In the genomic region with DNA sequence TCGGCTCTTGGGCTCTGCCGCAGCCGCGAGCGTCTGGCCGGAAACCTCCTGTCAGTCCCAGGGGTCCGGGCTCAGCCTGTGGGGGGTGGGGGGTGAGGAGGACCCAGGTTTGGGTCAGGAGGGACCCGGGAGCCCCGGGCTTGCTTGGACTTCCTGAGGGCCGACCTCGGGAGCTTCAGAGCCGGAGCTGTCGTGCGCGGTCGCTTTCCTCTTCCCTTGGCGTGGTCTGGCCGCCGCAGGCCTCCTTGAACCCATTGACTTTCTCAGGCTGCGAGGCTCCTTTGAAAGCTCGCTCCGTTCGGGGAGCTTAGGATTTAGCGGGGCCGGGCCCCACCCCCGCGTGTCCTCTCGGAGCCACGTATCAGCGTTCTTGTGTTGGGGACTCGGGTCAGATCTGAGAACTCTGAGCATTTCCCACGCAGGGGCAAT, we compare ENCODE assay signal across 8 mouse cellular contexts. TPM values are rescaled to one million over a fixed set of nuclear protein-coding genes. Genes with fewer than 3 reads are reported as not detected.
DNase-seq lines count a peak whose midpoint lies in the region; ATAC-seq and TF ChIP-seq lines count a peak whose summit lies in the region.

No protein-coding gene starts in this region.

- peak; percentile 7 to 15 for DNase-seq in left cerebral cortex, adult 8-10 months (ENCODE audit: low spot score in 2 of 2)
- DNase-seq in left cerebral cortex, postnatal 4 days, result no peak
- peak; percentile 39 for DNase-seq in adipocyte (ENCODE audit: low spot score)
- peak in 2 of 3 experiments; percentile 45 to 49 for DNase-seq in liver, embryonic 14.5 days (ENCODE audit: low read depth in 3 of 3, low spot score in 3 of 3)
- no peak for DNase-seq in cerebellum, postnatal 25 days

- H3K9me3 ChIP-seq in embryonic facial prominence, embryonic 15.5 days (replicated peaks), result no peaks in the 10 kb centered on the region
- H3K9me3 ChIP-seq in hindbrain, embryonic 15.5 days, result no peaks in the 10 kb centered on the region
- no peaks in the 10 kb centered on the region for H3K9me3 ChIP-seq in liver, embryonic 14.5 days (ENCODE audit: control insufficient read depth, low read length)

- no peaks in the 10 kb centered on the region for H3K36me3 ChIP-seq in embryonic facial prominence, embryonic 15.5 days
- no peaks in the 10 kb centered on the region for H3K36me3 ChIP-seq in hindbrain, embryonic 15.5 days
- H3K36me3 ChIP-seq in liver, embryonic 14.5 days (replicated peaks; ENCODE audit: control insufficient read depth, insufficient read depth, low read depth), result no peaks in the 10 kb centered on the region

- H3K4me2 ChIP-seq in embryonic facial prominence, embryonic 15.5 days (replicated peaks), result peak overlapping the region; percentile 80
- peak overlapping the region; percentile 96 for H3K4me2 ChIP-seq in hindbrain, embryonic 15.5 days
- H3K4me2 ChIP-seq in liver, embryonic 14.5 days (ENCODE audit: low read depth), result peak overlapping the region; percentile 93

- under 1% methylated on average over 32 of the region's 32 CpGs for WGBS in embryonic facial prominence, embryonic 15.5 days
- under 1% methylated on average over 32 of the region's 32 CpGs for WGBS in hindbrain, embryonic 15.5 days
- WGBS in liver, embryonic 14.5 days (ENCODE audit: insufficient replicate concordance), result under 1% methylated on average over 31 of the region's 32 CpGs

- intact Hi-C loops in left cerebral cortex, postnatal 4 days (cut with DNase I), result no loop called here

- H3K9ac ChIP-seq in embryonic facial prominence, embryonic 15.5 days, result peak overlapping the region; percentile 88
- H3K9ac ChIP-seq in hindbrain, embryonic 15.5 days, result peak overlapping the region; percentile 97
- H3K9ac ChIP-seq in liver, embryonic 14.5 days (replicated peaks), result peak overlapping the region; percentile 88

- H3K4me3 ChIP-seq in embryonic facial prominence, embryonic 15.5 days (replicated peaks), result peak overlapping the region; percentile 91
- H3K4me3 ChIP-seq in hindbrain, embryonic 15.5 days, result peak overlapping the region; percentile 100
- peak overlapping the region; percentile 77 to 79 for H3K4me3 ChIP-seq in liver, embryonic 14.5 days (ENCODE audit: insufficient read depth in 1 of 2, low read depth in 2 of 2, low read length in 2 of 2)

- H3K27ac ChIP-seq in embryonic facial prominence, embryonic 15.5 days (replicated peaks), result peak overlapping the region; percentile 98
- H3K27ac ChIP-seq in hindbrain, embryonic 15.5 days (replicated peaks), result peak overlapping the region; percentile 99
- H3K27ac ChIP-seq in liver, embryonic 14.5 days, result peak overlapping the region; percentile 79

- no peak for TF ChIP-seq EP300 in liver, embryonic 14.5 days (IDR thresholded peaks at IDR 0.05; ENCODE audit: low read depth)

- TF ChIP-seq CTCF in liver, embryonic 14.5 days (IDR thresholded peaks at IDR 0.05; ENCODE audit: low read depth), result no peak

- 0 out of 2 replicates have a peak, but pooled peaks cover 4% of the 10 kb centered on the region for H3K27me3 ChIP-seq in embryonic facial prominence, embryonic 15.5 days
- 0 out of 2 replicates have a peak, but pooled peaks cover 4% of the 10 kb centered on the region for H3K27me3 ChIP-seq in hindbrain, embryonic 15.5 days
- no peaks in the 10 kb centered on the region for H3K27me3 ChIP-seq in liver, embryonic 14.5 days (ENCODE audit: control insufficient read depth, insufficient read depth, low read length)

- ATAC-seq in embryonic facial prominence, embryonic 15.5 days (ENCODE audit: insufficient number of reproducible peaks, low FRiP score, low TSS enrichment, low read depth), result no peak; the same call in 1 of the 2 replicates
- peak; percentile 62; the same call in 1 of the 2 replicates for ATAC-seq in hindbrain, embryonic 15.5 days (ENCODE audit: low FRiP score, low read depth)
- ATAC-seq in liver, embryonic 14.5 days (ENCODE audit: insufficient read depth), result peak; percentile 47
- peak; percentile 0; the same call in 1 of the 2 replicates for ATAC-seq in neutrophil, adult 5-6 weeks (ENCODE audit: extremely low read depth, insufficient number of reproducible peaks, low FRiP score, poor library complexity, severe bottlenecking)

- peaks cover 9% of the 10 kb centered on the region; the same call in 1 of the 2 replicates for H3K4me1 ChIP-seq in embryonic facial prominence, embryonic 15.5 days
- H3K4me1 ChIP-seq in hindbrain, embryonic 15.5 days (replicated peaks), result peaks cover 24% of the 10 kb centered on the region
- peaks cover 14% of the 10 kb centered on the region in 2 experiments for H3K4me1 ChIP-seq in liver, embryonic 14.5 days (replicated peaks; ENCODE audit: control insufficient read depth in 2 of 2, insufficient read depth in 2 of 2, low read length in 1 of 2)

RNA-seq across cellular contexts. Expression of a gene that starts 0.7 kb away (rescaled TPM):
- total RNA-seq in left cerebral cortex, adult 8-10 months (2022), result 10 to 100 TPM; 73.3 to 88.7 (median 78.6) TPM
- 100 to 1,000 TPM; 110 to 116 TPM for total RNA-seq in left cerebral cortex, postnatal 4 days (2021)
- 36.4 and 38.3 TPM in 2 replicates for polyA plus RNA-seq in embryonic facial prominence, embryonic 15.5 days (2015; fragmentation: Nextera tagmentation; extraction: Ambion mirVana)
- polyA plus RNA-seq in hindbrain, embryonic 15.5 days (2015; fragmentation: Nextera tagmentation; extraction: Ambion mirVana), result 46.8 and 50.4 TPM in 2 replicates
- polyA plus RNA-seq in liver, embryonic 14.5 days (2012; rRNA removed), result 12.5 and 13.8 TPM in 2 replicates
- polyA plus RNA-seq in liver, embryonic 14.5 days (2014; fragmentation: Nextera tagmentation; extraction: Ambion mirVana), result 10.0 and 12.1 TPM in 2 replicates
- 106 and 107 TPM in 2 replicates for total RNA-seq in neutrophil, adult 5-6 weeks (2017)

RNA-seq across cellular contexts. Expression of a gene that starts 41.5 kb away (rescaled TPM):
- total RNA-seq in left cerebral cortex, adult 8-10 months (2022), result 10 to 100 TPM; 39.5 to 50.7 (median 43.0) TPM
- 10 to 100 TPM; 28.7 to 34.0 TPM for total RNA-seq in left cerebral cortex, postnatal 4 days (2021)
- 7.1 and 7.6 TPM in 2 replicates for polyA plus RNA-seq in embryonic facial prominence, embryonic 15.5 days (2015; fragmentation: Nextera tagmentation; extraction: Ambion mirVana)
- polyA plus RNA-seq in hindbrain, embryonic 15.5 days (2015; fragmentation: Nextera tagmentation; extraction: Ambion mirVana), result 3.8 and 4.1 TPM in 2 replicates
- polyA plus RNA-seq in liver, embryonic 14.5 days (2012; rRNA removed), result 2.2 and 2.5 TPM in 2 replicates
- 2.0 and 2.1 TPM in 2 replicates for polyA plus RNA-seq in liver, embryonic 14.5 days (2014; fragmentation: Nextera tagmentation; extraction: Ambion mirVana)
- total RNA-seq in neutrophil, adult 5-6 weeks (2017), result 23.9 and 26.4 TPM in 2 replicates

Comparison
In these comparisons a context has a peak if more than half of its experiments do, and no peak if none do; other contexts are left out.
1. DNase-seq: peak in left cerebral cortex, adult 8-10 months (2 of 2), adipocyte (single experiment) and liver, embryonic 14.5 days (2 of 3); none in left cerebral cortex, postnatal 4 days (single experiment) and cerebellum, postnatal 25 days (0 of 2).
2. Peak in every context shown above with its lines, with median percentiles within 50 percentile points of each other: H3K27ac ChIP-seq, H3K4me2 ChIP-seq, H3K4me3 ChIP-seq and H3K9ac ChIP-seq.